10 mouse cellular contexts compared by ENCODE assay signal in genomic region chr1:136698454-136699152, GRCm38 (mm10).
A peak's percentile ranks its signal among the peaks of the same experiment; 100 is the strongest.
DNase-seq lines count a peak whose midpoint lies in the region; ATAC-seq and TF ChIP-seq lines count a peak whose summit lies in the region.
"Had no signal": no experiment of that assay in that cellular context is flagged by ENCODE, and none has a peak within 500 bp of the region (broad histone marks: within the 10 kb centered on the region; RNA-seq: fewer than 3 reads in every experiment).

No protein-coding gene starts in this region.

- TF ChIP-seq EP300 in liver, postnatal 0 days (IDR thresholded peaks at IDR 0.05; ENCODE audit: low read depth) = peak; percentile 51; the same call in 1 of the 2 replicates

- H3K4me3 ChIP-seq in brown adipose tissue, adult 24 weeks (ENCODE audit: insufficient read depth, low read depth, low read length) = no peak overlapping the region
- H3K4me3 ChIP-seq in liver, postnatal 0 days (ENCODE audit: low read depth, low read length) = no peak overlapping the region
- H3K4me3 ChIP-seq in intestine, embryonic 16.5 days (ENCODE audit: low read length) = no peak overlapping the region

- no peaks in the 10 kb centered on the region for H3K36me3 ChIP-seq in liver, postnatal 0 days (replicated peaks; ENCODE audit: insufficient read depth, low read length)
- no peaks in the 10 kb centered on the region for H3K36me3 ChIP-seq in intestine, embryonic 16.5 days (ENCODE audit: control insufficient read depth, insufficient read depth, low read length)

- WGBS in liver, postnatal 0 days (ENCODE audit: insufficient replicate concordance) = 51% methylated on average over 9 of the region's 9 CpGs
- WGBS in intestine, embryonic 16.5 days = 28% methylated on average over 9 of the region's 9 CpGs

- H3K27ac ChIP-seq in brown adipose tissue, adult 24 weeks (replicated peaks; ENCODE audit: low read depth, low read length) = peak overlapping the region; percentile 53; the same call in 1 of the 2 replicates
- H3K27ac ChIP-seq in liver, postnatal 0 days (ENCODE audit: low read depth) = peak overlapping the region; percentile 71
- no peak overlapping the region for H3K27ac ChIP-seq in intestine, embryonic 16.5 days (ENCODE audit: low read length)
- H3K27ac ChIP-seq: hindbrain, postnatal 0 days had no signal

- DNase-seq in embryo, embryonic 11 days = peak; percentile 24
- DNase-seq in embryo, embryonic 9.5 days (ENCODE audit: extremely low spot score) = no peak
- DNase-seq in 3134 (ENCODE audit: extremely low read depth, insufficient read length, low spot score) = peak; percentile 77
- peak; percentile 63 for DNase-seq in liver, postnatal 0 days
- DNase-seq in B cell, adult 2 months = no peak
- DNase-seq in urinary bladder, postnatal 10 days (ENCODE audit: low spot score) = no peak
- DNase-seq: spleen, adult 18-20 months had no signal

- TF ChIP-seq CTCF in liver, postnatal 0 days (IDR thresholded peaks at IDR 0.05; ENCODE audit: low read depth) = no peak

- ATAC-seq in liver, postnatal 0 days = peak; percentile 89
- no peak for ATAC-seq in intestine, embryonic 16.5 days
- ATAC-seq: hindbrain, postnatal 0 days had no signal

- no peak overlapping the region for H3K9ac ChIP-seq in liver, postnatal 0 days (replicated peaks)
- no peak overlapping the region for H3K9ac ChIP-seq in intestine, embryonic 16.5 days (ENCODE audit: low read depth, low read length)

- H3K4me1 ChIP-seq in brown adipose tissue, adult 24 weeks (ENCODE audit: control insufficient read depth, insufficient read depth, insufficient read length, low read length) = peaks cover 3% of the 10 kb centered on the region; the same call in 1 of the 2 replicates
- H3K4me1 ChIP-seq in liver, postnatal 0 days (ENCODE audit: insufficient read depth) = peaks cover 17% of the 10 kb centered on the region
- H3K4me1 ChIP-seq in intestine, embryonic 16.5 days (ENCODE audit: control insufficient read depth, insufficient read depth, low read length) = peaks cover 15% of the 10 kb centered on the region; the same call in 1 of the 2 replicates

- H3K4me2 ChIP-seq in liver, postnatal 0 days (ENCODE audit: low read depth, low read length) = no peak overlapping the region
- no peak overlapping the region for H3K4me2 ChIP-seq in intestine, embryonic 16.5 days (ENCODE audit: low read depth, low read length)

- no peaks in the 10 kb centered on the region for H3K9me3 ChIP-seq in liver, postnatal 0 days (ENCODE audit: low read length)
- no peaks in the 10 kb centered on the region for H3K9me3 ChIP-seq in intestine, embryonic 16.5 days (ENCODE audit: control insufficient read depth, low read length)

- H3K27me3 ChIP-seq in liver, postnatal 0 days (ENCODE audit: insufficient read depth, low read length) = no peaks in the 10 kb centered on the region
- no peaks in the 10 kb centered on the region for H3K27me3 ChIP-seq in intestine, embryonic 16.5 days (replicated peaks; ENCODE audit: control insufficient read depth, insufficient read depth, low read length)

Comparison
In these comparisons a context has a peak if more than half of its experiments do, and no peak if none do; other contexts are left out.
1. DNase-seq: peak in embryo, embryonic 11 days (single experiment), 3134 (single experiment) and liver, postnatal 0 days (single experiment); none in embryo, embryonic 9.5 days (single experiment), B cell, adult 2 months (0 of 2) and urinary bladder, postnatal 10 days (single experiment).